Mouse (Mus musculus) testis, adult 2 months (tissue): Measurements from ENCODE around the gene Ccdc141.

ENCODE experiments used
- CTCF ChIP-seq: fragments of 200-500 bp; IDR thresholded peaks from 2 replicates; pipeline ENCODE4 v1.5.1; 2012; ENCODE audit warnings: low read depth, mild to moderate bottlenecking, inconsistent platforms, low read length, moderate library complexity; ENCODE audit not compliant: control insufficient read depth, insufficient read depth, insufficient replicate concordance
- POLR2A ChIP-seq: fragments of 200-500 bp; IDR thresholded peaks from 2 replicates; pipeline ENCODE4 v1.6.1; 2012; ENCODE audit warnings: low read depth, mild to moderate bottlenecking, inconsistent platforms, low read length, moderate library complexity; ENCODE audit not compliant: control insufficient read depth

DNA sequence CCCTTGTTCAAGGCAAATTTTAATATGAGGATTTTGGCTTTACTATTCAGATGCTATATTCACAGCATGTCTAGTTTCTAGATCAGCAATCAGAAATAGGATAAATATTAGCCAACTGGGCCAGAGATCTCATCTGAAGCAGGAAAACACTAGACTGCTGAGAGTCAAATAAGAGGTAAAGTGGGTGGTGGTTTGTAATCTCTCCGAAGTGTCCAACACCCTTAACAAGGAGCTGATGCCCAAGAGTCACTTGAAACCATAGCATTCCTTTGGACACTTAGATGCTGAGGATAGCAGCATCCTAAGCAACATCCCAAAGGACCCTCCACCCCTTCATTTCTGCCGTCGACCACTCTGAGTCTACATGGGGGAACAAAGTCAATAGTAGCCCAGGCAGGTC lies 5.8 kb downstream of the Ccdc141 start:
- TF ChIP-seq POLR2A, result no peak
- TF ChIP-seq CTCF, result no peak
